Mouse (Mus musculus) heart, postnatal 14 days (tissue): ENCODE results near the gene Vmn2r25. TPM values are rescaled to one million over a fixed set of nuclear protein-coding genes. Genes with fewer than 3 reads are reported as not detected.
"Not testable (repeated sequence)": the region's sequence is repeated elsewhere in the genome, so short reads cannot be mapped to it uniquely, and the experiment has no call there.

ENCODE experiments used
- DNase-seq, 2 experiments: peaks; one replicate each; pipeline ENCODE4 v3.0.0; 2021 to 2022
- intact Hi-C: fragments of 180-260 bp; cut with DNase I; formaldehyde crosslinking; loops from one replicate; pipeline ENCODE4 v1.15.1; 2025
- long read RNA-seq, 2 experiments: library from polyadenylated mRNA; stranded (forward); transcript quantifications; one replicate each; pipeline ENCODE4 v2.0.0; 2021
- total RNA-seq, 2 experiments: library from RNA; stranded (reverse); gene quantifications; 2 replicates each; pipeline ENCODE4 v1.2.3; 2021

The Vmn2r25 gene
- not detected for total RNA-seq
- long read RNA-seq, experiment 1: 0 reads
- long read RNA-seq, experiment 2: 0 reads

DNA sequence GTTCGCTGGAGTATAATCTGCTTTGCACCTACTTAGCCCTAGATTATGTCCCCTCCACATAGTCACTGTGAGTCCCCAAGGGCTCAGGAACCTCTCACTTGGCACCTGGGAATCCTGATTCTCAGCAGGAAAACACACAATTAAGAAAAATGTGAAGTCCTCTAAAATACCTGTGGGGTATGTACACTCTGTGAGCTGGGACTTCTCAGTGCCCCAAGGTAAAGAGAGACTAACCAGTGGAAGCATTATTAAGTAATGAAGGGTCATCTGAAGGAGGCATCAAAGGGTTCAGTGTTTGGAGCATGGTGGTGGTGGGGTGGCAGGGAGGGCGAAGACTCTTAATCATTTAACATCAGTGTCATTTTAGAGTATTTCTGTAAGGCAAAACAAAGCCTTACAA is at the start of gene Vmn2r25:
Vmn2r25 (minus strand) TSS at position 101 of the 400 bp plus-strand sequence.
- DNase-seq, intact Hi-C loops: not testable (repeated sequence)

DNA sequence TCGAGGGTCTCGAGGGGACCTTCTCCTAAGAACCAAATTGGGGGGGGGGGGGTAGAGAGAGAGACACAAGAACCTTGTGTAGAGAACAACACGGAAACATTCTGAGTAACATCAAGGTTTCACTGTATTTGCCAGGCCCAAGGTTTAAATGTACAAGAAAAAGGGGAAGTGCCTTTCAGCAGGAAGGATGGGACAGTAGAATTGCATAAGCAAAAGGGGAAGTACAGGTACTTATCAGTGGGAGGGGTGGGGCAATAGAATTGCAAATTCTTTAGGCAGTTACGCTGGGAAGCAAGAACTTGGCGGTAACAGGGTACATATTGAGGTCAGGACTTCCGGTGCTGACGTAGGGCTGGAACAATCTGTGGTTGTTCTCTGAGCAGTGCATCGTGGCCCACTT is 33.3 kb downstream of the Vmn2r25 start:
- no peak for DNase-seq
- intact Hi-C loops: no loop called here

DNA sequence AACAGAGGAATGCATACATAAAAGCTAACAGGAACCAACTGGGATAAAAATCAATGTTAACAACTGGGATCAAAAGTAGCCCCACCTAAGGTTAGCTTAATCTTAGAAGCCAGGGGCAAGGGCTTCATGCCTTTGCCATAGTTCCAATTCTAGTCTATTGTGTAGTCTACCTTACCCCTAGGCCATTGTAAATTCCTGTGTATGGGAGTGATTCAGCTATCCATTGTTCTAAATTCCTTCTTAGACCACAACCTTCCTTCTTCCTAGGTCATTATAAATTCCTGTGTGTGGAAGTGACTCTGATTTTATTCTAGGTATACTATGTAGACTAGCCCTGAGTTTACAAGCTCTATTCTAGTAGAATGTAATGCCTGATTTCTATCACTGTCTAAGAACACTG is 43.0 kb downstream of the Vmn2r25 start:
- DNase-seq, intact Hi-C loops: not testable (repeated sequence)

DNA sequence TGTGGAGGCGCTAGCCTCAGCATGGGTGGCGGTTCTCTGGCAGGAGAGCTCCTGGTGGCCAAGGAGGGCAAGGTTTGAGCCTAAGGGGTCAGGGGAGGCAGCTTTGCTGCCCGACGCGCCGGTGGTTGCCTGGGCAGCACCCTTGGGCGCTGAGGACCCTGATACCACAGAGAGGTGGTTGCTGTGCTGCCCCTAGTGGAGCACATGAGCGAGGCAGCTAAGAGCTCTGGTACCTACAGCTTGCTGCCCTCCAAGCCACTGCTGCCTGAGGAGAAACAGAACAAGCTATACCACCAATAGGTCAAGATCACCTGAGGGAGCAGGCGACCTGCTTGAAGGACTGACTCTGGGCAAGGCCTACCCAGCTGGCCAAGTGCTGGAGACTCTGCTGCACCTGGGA is 59.5 kb downstream of the Vmn2r25 start:
- DNase-seq: no peak
- intact Hi-C loops: no loop called here

DNA sequence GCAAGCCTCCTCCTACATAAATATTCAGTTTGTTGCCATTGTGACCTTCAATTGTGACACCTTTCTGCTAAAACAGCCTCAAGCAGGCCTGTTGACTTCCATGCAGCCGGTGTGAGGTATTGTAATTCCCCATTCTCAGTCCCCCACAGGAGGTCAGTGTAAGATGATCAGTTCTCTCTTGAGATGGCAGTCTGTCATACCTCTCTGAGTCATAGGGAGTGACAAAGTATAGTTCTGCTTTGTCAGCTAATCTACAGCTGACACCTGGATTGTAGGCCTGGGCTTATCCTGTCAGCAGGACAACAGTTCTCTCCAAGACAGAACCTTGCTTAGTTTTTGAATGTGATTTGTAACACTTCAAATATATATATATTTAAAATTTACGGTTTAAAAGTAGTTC is 68.4 kb downstream of the Vmn2r25 start:
- no peak for DNase-seq
- intact Hi-C loops: no loop called here

DNA sequence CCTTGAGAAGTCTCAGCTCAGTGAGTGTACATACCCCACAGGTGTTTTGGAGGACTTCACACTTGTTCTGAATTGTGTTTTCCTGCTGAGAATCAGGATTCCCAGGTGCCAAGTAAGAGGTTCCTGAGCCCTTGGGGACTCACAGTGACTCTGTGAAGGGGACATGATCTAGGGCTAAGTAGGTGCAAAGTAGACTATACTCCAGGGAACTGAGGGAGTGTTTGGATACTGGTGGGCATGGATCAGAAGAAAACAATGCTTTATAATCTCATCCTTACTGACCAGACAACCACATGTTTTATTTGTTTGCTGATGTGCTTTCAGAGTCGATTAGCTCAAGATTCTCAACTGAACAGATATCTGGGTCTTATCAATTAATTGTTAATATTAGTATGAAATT is 74.7 kb downstream of the Vmn2r25 start, which contains the start of gene Vmn2r24:
Vmn2r24 (plus strand) TSS at position 301 of the 400 bp plus-strand sequence.
- no peak for DNase-seq
- intact Hi-C loops: no loop called here

Other genes starting within 250 kb of the Vmn2r25 start
- not detected for gene Vmn2r22, start 202.7 kb downstream of the Vmn2r25 start, total RNA-seq
- gene Vmn2r23, start 150.8 kb downstream of the Vmn2r25 start, total RNA-seq: not detected
- under 1 TPM in 1 of 2 experiments, not detected in 1; 0.02 TPM for gene Vmn2r24, start 74.6 kb downstream of the Vmn2r25 start, total RNA-seq
- under 1 TPM; 0.07 to 0.10 TPM for gene Vmn2r26, start 171.1 kb upstream of the Vmn2r25 start, total RNA-seq